Mouse (Mus musculus): ENCODE data around the gene Sfxn1.

GRCm38 (mm10) chr13:54114931-54115330 is 43.3 kb downstream of the Sfxn1 start:
- TF ChIP-seq CTCF (IDR thresholded peaks at IDR 0.05; ENCODE audit: low read depth) (no peak), EP300 (optimal IDR thresholded peaks at IDR 0.05) (no peak)

All from stomach, postnatal 0 days (tissue).